Mouse (Mus musculus): ENCODE results near the gene Naif1.

- TF ChIP-seq GATA1 (IDR thresholded peaks at IDR 0.05; ENCODE audit: low read length) = no peak
- no peak for TF ChIP-seq TAL1 (IDR thresholded peaks at IDR 0.05; ENCODE audit: low read length)
Observed at GRCm38 (mm10) chr2:32500461-32500860, 50.2 kb downstream of the Naif1 start.
